Mouse (Mus musculus) right cerebral cortex, postnatal 14 days (tissue): ENCODE measurements at regions not wholly inside any gene's neighbourhood (a gene's known extent, or its start where the extent isn't known, plus 50 kb on each side); places are given as distances from the start of the nearest gene placed in this dataset.

Experiments used
- DNase-seq: peaks from one replicate; pipeline ENCODE4 v3.0.0; 2022

GRCm38 (mm10) chr2:117036197-117036872, 84.8 kb upstream of the Spred1 start:
- DNase-seq, result no peak

- no peak for DNase-seq
These were observed 81.0 kb upstream of the Spred1 start for GRCm38 (mm10) chr2:117040211-117040610.

GRCm38 (mm10) chr2:117043831-117044230, 77.3 kb upstream of the Spred1 start:
- no peak for DNase-seq

GRCm38 (mm10) chr2:117048290-117048730, 72.9 kb upstream of the Spred1 start:
- DNase-seq, result no peak

- no peak for DNase-seq
These were observed 71.1 kb upstream of the Spred1 start for GRCm38 (mm10) chr2:117050061-117050460.

GRCm38 (mm10) chr2:117064126-117064525, 57.0 kb upstream of the Spred1 start:
- DNase-seq, result no peak

GRCm38 (mm10) chr2:117070348-117070747, 50.8 kb upstream of the Spred1 start:
- no peak for DNase-seq

GRCm38 (mm10) chr2:117071098-117071497, 50.1 kb upstream of the Spred1 start:
- no peak for DNase-seq
